19 mouse cellular contexts compared by ENCODE assay signal in genomic region chr14:26976212-26976611, GRCm38 (mm10). TPM values are rescaled to one million over a fixed set of nuclear protein-coding genes. Genes with fewer than 3 reads are reported as not detected.
DNase-seq lines count a peak whose midpoint lies in the region; ATAC-seq lines count a peak whose summit lies in the region.
"Had no signal": no experiment of that assay in that cellular context is flagged by ENCODE, and none has a peak within 500 bp of the region (broad histone marks: within the 10 kb centered on the region; RNA-seq: fewer than 3 reads in every experiment).

No protein-coding gene starts in this region.

- no peaks in the 10 kb centered on the region; the same call in 1 of the 2 replicates for H3K27me3 ChIP-seq in midbrain, embryonic 14.5 days (ENCODE audit: control insufficient read depth, insufficient read depth, low read length)
- H3K27me3 ChIP-seq in midbrain, embryonic 11.5 days (ENCODE audit: control insufficient read depth, insufficient read depth, low read length) = no peaks in the 10 kb centered on the region
- no peaks in the 10 kb centered on the region for H3K27me3 ChIP-seq in hindbrain, embryonic 16.5 days (replicated peaks; ENCODE audit: control insufficient read depth, insufficient read depth, low read length)
- H3K27me3 ChIP-seq: embryonic facial prominence, embryonic 15.5 days; kidney, embryonic 15.5 days had no signal

- no peak overlapping the region for H3K27ac ChIP-seq in midbrain, embryonic 14.5 days (replicated peaks; ENCODE audit: low read depth, low read length)
- H3K27ac ChIP-seq in midbrain, embryonic 11.5 days (ENCODE audit: low read depth, low read length) = no peak overlapping the region
- no peak overlapping the region for H3K27ac ChIP-seq in hindbrain, embryonic 16.5 days (ENCODE audit: low read depth, low read length)
- H3K27ac ChIP-seq: embryonic facial prominence, embryonic 15.5 days; heart, adult 2 months; kidney, embryonic 15.5 days; liver, embryonic 13.5 days had no signal

- no peak overlapping the region for H3K4me2 ChIP-seq in midbrain, embryonic 14.5 days (ENCODE audit: low read length)
- no peak overlapping the region for H3K4me2 ChIP-seq in midbrain, embryonic 11.5 days
- no peak overlapping the region for H3K4me2 ChIP-seq in hindbrain, embryonic 16.5 days (ENCODE audit: low read length)
- H3K4me2 ChIP-seq: embryonic facial prominence, embryonic 15.5 days; kidney, embryonic 15.5 days; liver, embryonic 13.5 days had no signal

- no peak overlapping the region for H3K4me3 ChIP-seq in midbrain, embryonic 14.5 days (replicated peaks; ENCODE audit: low read depth, low read length)
- no peak overlapping the region for H3K4me3 ChIP-seq in midbrain, embryonic 11.5 days (ENCODE audit: low read depth, low read length)
- no peak overlapping the region for H3K4me3 ChIP-seq in hindbrain, embryonic 16.5 days (ENCODE audit: low read length)
- H3K4me3 ChIP-seq: embryonic facial prominence, embryonic 15.5 days; heart, adult 2 months; kidney, embryonic 15.5 days; liver, embryonic 13.5 days had no signal

- H3K9me3 ChIP-seq in midbrain, embryonic 14.5 days (ENCODE audit: control insufficient read depth, low read length) = 0 out of 2 replicates have a peak, but pooled peaks cover 4% of the 10 kb centered on the region
- H3K9me3 ChIP-seq in midbrain, embryonic 11.5 days (ENCODE audit: control insufficient read depth, low read length) = no peaks in the 10 kb centered on the region; the same call in 1 of the 2 replicates
- peaks cover 5% of the 10 kb centered on the region; the same call in 1 of the 2 replicates for H3K9me3 ChIP-seq in hindbrain, embryonic 16.5 days (ENCODE audit: control insufficient read depth, low read length)
- H3K9me3 ChIP-seq: embryonic facial prominence, embryonic 15.5 days; liver, embryonic 13.5 days had no signal

- H3K9ac ChIP-seq in midbrain, embryonic 14.5 days (replicated peaks; ENCODE audit: low read length) = no peak overlapping the region
- no peak overlapping the region for H3K9ac ChIP-seq in midbrain, embryonic 11.5 days (ENCODE audit: low read length)
- H3K9ac ChIP-seq in hindbrain, embryonic 16.5 days (ENCODE audit: low read depth, low read length) = no peak overlapping the region
- H3K9ac ChIP-seq: embryonic facial prominence, embryonic 15.5 days; kidney, embryonic 15.5 days; liver, embryonic 13.5 days had no signal

- 27% methylated on average over 7 of the region's 7 CpGs for WGBS in midbrain, embryonic 14.5 days
- 55% methylated on average over 7 of the region's 7 CpGs for WGBS in midbrain, embryonic 11.5 days
- WGBS in hindbrain, embryonic 16.5 days = 35% methylated on average over 7 of the region's 7 CpGs

- ATAC-seq in midbrain, embryonic 14.5 days (ENCODE audit: low FRiP score, low TSS enrichment) = no peak
- no peak for ATAC-seq in midbrain, embryonic 11.5 days (ENCODE audit: low FRiP score)
- 0 out of 2 replicates have a peak, but pooled peaks have one; percentile 50 for ATAC-seq in hindbrain, embryonic 16.5 days

- DNase-seq in adrenal gland, postnatal 36 days = peak; percentile 20 to 39
- no peak for DNase-seq in adrenal gland, postnatal 4 days (ENCODE audit: low spot score in 2 of 2)
- peak; percentile 79 for DNase-seq in midbrain, embryonic 14.5 days
- DNase-seq in midbrain, embryonic 11.5 days (ENCODE audit: low spot score, missing footprints) = no peak
- DNase-seq in R1 (ENCODE audit: low read depth, low spot score) = peak; percentile 25
- DNase-seq in urinary bladder, postnatal 14 days (ENCODE audit: low spot score) = no peak
- no peak for DNase-seq in ovary, postnatal 10 days (ENCODE audit: low spot score)
- DNase-seq: cerebellum, postnatal 36 days; heart, adult 2 months; heart, postnatal 10 days; liver, embryonic 13.5 days; thymus, postnatal 25 days had no signal

- H3K4me1 ChIP-seq in midbrain, embryonic 14.5 days (ENCODE audit: control insufficient read depth, insufficient read depth, low read length) = peaks cover 5% of the 10 kb centered on the region
- peaks cover 3% of the 10 kb centered on the region; the same call in 1 of the 2 replicates for H3K4me1 ChIP-seq in midbrain, embryonic 11.5 days (ENCODE audit: control insufficient read depth, insufficient read depth, low read length)
- H3K4me1 ChIP-seq in hindbrain, embryonic 16.5 days (ENCODE audit: control insufficient read depth, insufficient read depth, low read depth, low read length) = peaks cover 12% of the 10 kb centered on the region
- H3K4me1 ChIP-seq: embryonic facial prominence, embryonic 15.5 days had no signal

- no peaks in the 10 kb centered on the region for H3K36me3 ChIP-seq in midbrain, embryonic 14.5 days (ENCODE audit: control insufficient read depth, insufficient read depth, low read length)
- H3K36me3 ChIP-seq in midbrain, embryonic 11.5 days (ENCODE audit: control insufficient read depth, insufficient read depth, low read length) = no peaks in the 10 kb centered on the region
- no peaks in the 10 kb centered on the region for H3K36me3 ChIP-seq in hindbrain, embryonic 16.5 days (ENCODE audit: control insufficient read depth, insufficient read depth, low read length)
- H3K36me3 ChIP-seq: embryonic facial prominence, embryonic 15.5 days; kidney, embryonic 15.5 days; liver, embryonic 13.5 days had no signal

RNA-seq across cellular contexts. Expression of gene Appl1, which starts 5.2 kb away (rescaled TPM):
- total RNA-seq in adrenal gland, postnatal 36 days (2021) = 10 to 100 TPM; 39.3 to 44.3 TPM
- total RNA-seq in adrenal gland, postnatal 4 days (2021) = 10 to 100 TPM; 40.5 to 44.4 TPM
- polyA plus RNA-seq in midbrain, embryonic 14.5 days (2014; fragmentation: Nextera tagmentation; extraction: Ambion mirVana) = 87.3 and 88.5 TPM in 2 replicates
- 35.5 and 38.5 TPM in 2 replicates for polyA plus RNA-seq in midbrain, embryonic 11.5 days (2014; fragmentation: Nextera tagmentation; extraction: Ambion mirVana)
- polyA plus RNA-seq in hindbrain, embryonic 16.5 days (2015; fragmentation: Nextera tagmentation; extraction: Ambion mirVana) = 41.9 and 50.7 TPM in 2 replicates

RNA-seq across cellular contexts. Expression of gene Hesx1, which starts 18.0 kb away (rescaled TPM):
- not detected for total RNA-seq in adrenal gland, postnatal 36 days (2021)
- total RNA-seq in adrenal gland, postnatal 4 days (2021) = under 1 TPM; 0.42 to 0.73 TPM
- polyA plus RNA-seq in midbrain, embryonic 14.5 days (2014; fragmentation: Nextera tagmentation; extraction: Ambion mirVana) = not detected in 2 replicates
- 0.39 TPM in 1 of 2 replicates, not detected in the other for polyA plus RNA-seq in midbrain, embryonic 11.5 days (2014; fragmentation: Nextera tagmentation; extraction: Ambion mirVana)
- 0.32 and 0.48 TPM in 2 replicates for polyA plus RNA-seq in hindbrain, embryonic 16.5 days (2015; fragmentation: Nextera tagmentation; extraction: Ambion mirVana)
- total RNA-seq: adrenal gland, adult 18-20 months; gastrocnemius, adult 8-10 months; heart, adult 2 months; heart, postnatal 10 days had no signal
- polyA plus RNA-seq: heart, adult 2 months; lung, embryonic 16.5 days; small intestine, adult 2 months had no signal

Comparison
In these comparisons a context has a peak if more than half of its experiments do, and no peak if none do; other contexts are left out.
1. DNase-seq: peak in adrenal gland, postnatal 36 days (2 of 2), midbrain, embryonic 14.5 days (single experiment) and R1 (single experiment); none in adrenal gland, postnatal 4 days (0 of 2), midbrain, embryonic 11.5 days (single experiment), urinary bladder, postnatal 14 days (single experiment) and ovary, postnatal 10 days (single experiment).